Mouse (Mus musculus): ENCODE measurements around the gene 4931428L18Rik. TPM values are rescaled to one million over a fixed set of nuclear protein-coding genes. Genes with fewer than 3 reads are reported as not detected.

4931428L18Rik gene
- total and polyA plus RNA-seq, 3 experiments, result not detected

- TF ChIP-seq ZMIZ1 (IDR thresholded peaks at IDR 0.05; ENCODE audit: low read depth, low read length), result 0 out of 2 replicates have a peak, but pooled peaks have one; percentile 48
- TF ChIP-seq TBP (IDR thresholded peaks at IDR 0.05; ENCODE audit: low read depth, low read length), result peak; percentile 84
- TF ChIP-seq KAT2A (conservative IDR thresholded peaks at IDR 0.05; ENCODE audit: low read depth, low read length), result no peak
- TF ChIP-seq EP300 (IDR thresholded peaks at IDR 0.05; ENCODE audit: low read depth in 1 of 2, low read length in 2 of 2), result peak; percentile 44 to 75; a peak in 3 of 4 replicates
- no peak for TF ChIP-seq CTCF (IDR thresholded peaks at IDR 0.05 in 2 of 3, conservative IDR thresholded peaks at IDR 0.05 in 1 of 3; ENCODE audit: control insufficient read depth in 1 of 3, insufficient read depth in 1 of 3, low read depth in 2 of 3, low read length in 3 of 3, poor library complexity in 1 of 3, severe bottlenecking in 1 of 3)
- peak; percentile 43; the same call in 1 of the 2 replicates for TF ChIP-seq NRF1 (IDR thresholded peaks at IDR 0.05; ENCODE audit: insufficient read depth, low read depth, low read length, poor library complexity, severe bottlenecking)
- no peak for TF ChIP-seq CHD1 (IDR thresholded peaks at IDR 0.05; ENCODE audit: low read depth, low read length)
- TF ChIP-seq POLR2AphosphoS2 (IDR thresholded peaks at IDR 0.05; ENCODE audit: low read length), result peak; percentile 57; the same call in 1 of the 2 replicates
- TF ChIP-seq SMC3 (IDR thresholded peaks at IDR 0.05; ENCODE audit: low read depth, low read length), result no peak
- TF ChIP-seq MYB (IDR thresholded peaks at IDR 0.05; ENCODE audit: low read depth, low read length), result 0 out of 2 replicates have a peak, but pooled peaks have one; percentile 30
- TF ChIP-seq TCF12 (IDR thresholded peaks at IDR 0.05; ENCODE audit: low read depth, low read length), result peak; percentile 66
- TF ChIP-seq SIN3A (IDR thresholded peaks at IDR 0.05; ENCODE audit: low read length), result peak; percentile 84; the same call in 1 of the 2 replicates
- peak; percentile 60 for TF ChIP-seq USF1 (IDR thresholded peaks at IDR 0.05; ENCODE audit: low read depth, low read length)
- peak; percentile 66 to 75; a peak in 2 of 4 replicates for TF ChIP-seq POLR2A (IDR thresholded peaks at IDR 0.05; ENCODE audit: control insufficient read depth in 1 of 2, insufficient read depth in 1 of 2, low read depth in 1 of 2, low read length in 2 of 2, poor library complexity in 1 of 2)
- TF ChIP-seq ZC3H11A (IDR thresholded peaks at IDR 0.05; ENCODE audit: low read depth, low read length), result no peak
- TF ChIP-seq GABPA (IDR thresholded peaks at IDR 0.05; ENCODE audit: low read depth, low read length), result no peak
- peak; percentile 59 for TF ChIP-seq HCFC1 (IDR thresholded peaks at IDR 0.05; ENCODE audit: low read depth, low read length)
- no peak for TF ChIP-seq MEF2A (IDR thresholded peaks at IDR 0.05; ENCODE audit: extremely low read depth, insufficient replicate concordance, low read depth, low read length, poor library complexity, severe bottlenecking)
- TF ChIP-seq CHD2 (IDR thresholded peaks at IDR 0.05; ENCODE audit: low read length), result no peak
These were observed 272.6 kb downstream of the 4931428L18Rik start (continued) for GRCm38 (mm10) chr1:30949710-30950455.

DNA sequence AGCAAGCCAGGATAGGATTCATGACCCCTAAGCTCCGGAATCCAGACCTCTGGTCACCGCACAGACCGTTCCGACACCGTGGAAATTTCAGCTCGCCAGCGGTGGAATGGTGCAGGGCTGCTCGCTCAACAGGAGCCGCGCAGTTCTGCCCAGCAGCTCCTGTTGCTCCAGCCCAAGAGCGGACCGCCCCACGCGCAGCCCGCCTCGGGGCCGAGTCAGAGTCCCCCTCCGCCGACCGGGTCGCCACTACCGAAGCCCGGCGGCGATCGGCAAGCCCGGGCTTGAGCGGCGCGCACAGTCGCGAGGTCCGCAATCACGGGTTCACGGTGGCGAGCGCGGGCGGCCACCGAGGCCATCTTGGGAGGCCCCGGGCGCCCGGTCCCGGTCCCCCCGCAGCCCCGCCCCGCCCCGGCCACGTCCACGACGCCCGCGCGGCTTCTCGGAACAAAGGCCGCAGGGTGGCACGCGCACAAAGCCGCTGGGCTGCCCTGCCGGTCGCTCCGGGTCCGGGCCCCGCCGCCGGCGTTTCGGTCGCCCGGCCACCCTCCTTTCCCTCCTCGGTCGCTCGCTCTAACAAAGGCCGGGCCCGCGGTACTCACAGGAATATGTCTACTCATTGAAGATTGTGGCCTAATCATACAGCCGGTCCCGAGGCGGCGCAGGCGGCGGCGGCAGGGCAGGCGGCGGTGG lies 273.4 kb downstream of the 4931428L18Rik start:
- Histone ChIP-seq H3K27ac (ENCODE audit: control insufficient read depth, low read depth, low read length) (peak overlapping the region; percentile 76), H3K4me3 (ENCODE audit: control insufficient read depth in 1 of 2, insufficient read depth in 1 of 2, low read depth in 2 of 2, low read length in 2 of 2) (peak overlapping the region; percentile 82 to 96), H3K4me1 (ENCODE audit: control insufficient read depth in 1 of 2, insufficient read depth in 2 of 2, low read length in 2 of 2) (peaks cover 0 to 3% of the 10 kb centered on the region in 2 experiments; a peak in 1 of 4 replicates), H3K27me3 (ENCODE audit: control insufficient read depth in 1 of 2, insufficient read depth in 2 of 2, low read length in 2 of 2) (no peaks in the 10 kb centered on the region), H3K79me2 (ENCODE audit: control insufficient read depth, insufficient read depth, low read length, poor library complexity) (peaks cover 23% of the 10 kb centered on the region), H3K9me3 (replicated peaks; ENCODE audit: insufficient read depth, low read length) (no peaks in the 10 kb centered on the region), H3K36me3 (ENCODE audit: control insufficient read depth in 1 of 2, insufficient read depth in 2 of 2, low read length in 2 of 2) (peaks cover 12 to 15% of the 10 kb centered on the region in 2 experiments), H3K9ac (ENCODE audit: control insufficient read depth, low read depth, low read length, poor library complexity, severe bottlenecking) (peak overlapping the region; percentile 97)
- TF ChIP-seq USF2 (IDR thresholded peaks at IDR 0.05; ENCODE audit: borderline replicate concordance in 1 of 2, insufficient read depth in 1 of 2, low read depth in 1 of 2, low read length in 2 of 2) (no peak), POLR2A (IDR thresholded peaks at IDR 0.05; ENCODE audit: control insufficient read depth in 1 of 2, insufficient read depth in 1 of 2, low read depth in 1 of 2, low read length in 2 of 2, poor library complexity in 1 of 2) (no peak; a peak in 1 of 4 replicates), MAZ (IDR thresholded peaks at IDR 0.05; ENCODE audit: low read depth, low read length) (0 out of 2 replicates have a peak, but pooled peaks have one; percentile 25), MXI1 (IDR thresholded peaks at IDR 0.05; ENCODE audit: low read depth, low read length) (peak; percentile 29; the same call in 1 of the 2 replicates)
- peak; percentile 64 for DNase-seq (ENCODE audit: low read depth, low spot score)

Data from MEL (cell line).